Mouse (Mus musculus): ENCODE data around the gene Prkn. TPM values are rescaled to one million over a fixed set of nuclear protein-coding genes. Genes with fewer than 3 reads are reported as not detected.

Gene Prkn
- polyA plus RNA-seq, 1 experiment = 16.7 TPM

GRCm38 (mm10) chr17:11779547-11779946, 939.4 kb downstream of the Prkn start:
- no peak overlapping the region for H3K4me3 ChIP-seq (replicated peaks; ENCODE audit: insufficient read depth, low read depth, low read length)
- no peaks in the 10 kb centered on the region for H3K27me3 ChIP-seq (ENCODE audit: control insufficient read depth, insufficient read depth, low read length)
- 80% methylated on average over 12 of the region's 12 CpGs for WGBS
- TF ChIP-seq POLR2A (IDR thresholded peaks at IDR 0.05; ENCODE audit: borderline replicate concordance, insufficient read depth, low read length) (no peak), CTCF (IDR thresholded peaks at IDR 0.05; ENCODE audit: borderline replicate concordance, insufficient read depth, low read depth, low read length) (no peak)
- H3K27ac ChIP-seq (ENCODE audit: insufficient read depth, low read length) = no peak overlapping the region
- peaks cover 3% of the 10 kb centered on the region; the same call in 1 of the 2 replicates for H3K4me1 ChIP-seq (ENCODE audit: control insufficient read depth, insufficient read depth, low read length)
- DNase-seq = no peak

GRCm38 (mm10) chr17:11780005-11780404, 939.8 kb downstream of the Prkn start:
- Histone ChIP-seq H3K27me3 (ENCODE audit: control insufficient read depth, insufficient read depth, low read length) (no peaks in the 10 kb centered on the region), H3K27ac (ENCODE audit: insufficient read depth, low read length) (no peak overlapping the region), H3K4me1 (ENCODE audit: control insufficient read depth, insufficient read depth, low read length) (peaks cover 3% of the 10 kb centered on the region; the same call in 1 of the 2 replicates), H3K4me3 (replicated peaks; ENCODE audit: insufficient read depth, low read depth, low read length) (no peak overlapping the region)
- 20% methylated on average over 2 of the region's 2 CpGs for WGBS
- DNase-seq = peak in 1 of 2 experiments; percentile 33
- TF ChIP-seq CTCF (IDR thresholded peaks at IDR 0.05; ENCODE audit: borderline replicate concordance, insufficient read depth, low read depth, low read length) (peak; percentile 37; the same call in 1 of the 2 replicates), POLR2A (IDR thresholded peaks at IDR 0.05; ENCODE audit: borderline replicate concordance, insufficient read depth, low read length) (no peak)

- WGBS = 69% methylated on average over 12 of the region's 12 CpGs
- no peak for TF ChIP-seq CTCF (IDR thresholded peaks at IDR 0.05; ENCODE audit: borderline replicate concordance, insufficient read depth, low read depth, low read length)
- Histone ChIP-seq H3K4me3 (replicated peaks; ENCODE audit: insufficient read depth, low read depth, low read length) (no peak overlapping the region), H3K27ac (ENCODE audit: insufficient read depth, low read length) (no peak overlapping the region), H3K4me1 (ENCODE audit: control insufficient read depth, insufficient read depth, low read length) (peaks cover 3% of the 10 kb centered on the region; the same call in 1 of the 2 replicates), H3K27me3 (ENCODE audit: control insufficient read depth, insufficient read depth, low read length) (no peaks in the 10 kb centered on the region)
- DNase-seq = no peak
Measured at GRCm38 (mm10) chr17:11780805-11781481, 940.8 kb downstream of the Prkn start.

GRCm38 (mm10) chr17:11788270-11788936, 948.2 kb downstream of the Prkn start:
- TF ChIP-seq CTCF (IDR thresholded peaks at IDR 0.05; ENCODE audit: borderline replicate concordance, insufficient read depth, low read depth, low read length) = no peak
- no peak for TF ChIP-seq POLR2A (IDR thresholded peaks at IDR 0.05; ENCODE audit: borderline replicate concordance, insufficient read depth, low read length)
- no peak for DNase-seq
- no peak overlapping the region for H3K27ac ChIP-seq (ENCODE audit: insufficient read depth, low read length)
- H3K4me1 ChIP-seq (ENCODE audit: control insufficient read depth, insufficient read depth, low read length) = no peaks in the 10 kb centered on the region
- H3K4me3 ChIP-seq (replicated peaks; ENCODE audit: insufficient read depth, low read depth, low read length) = no peak overlapping the region
- H3K27me3 ChIP-seq (ENCODE audit: control insufficient read depth, insufficient read depth, low read length) = no peaks in the 10 kb centered on the region
- WGBS = 88% methylated on average over 9 of the region's 9 CpGs

GRCm38 (mm10) chr17:11795979-11796378, 955.8 kb downstream of the Prkn start:
- TF ChIP-seq POLR2A (IDR thresholded peaks at IDR 0.05; ENCODE audit: borderline replicate concordance, insufficient read depth, low read length) (no peak), CTCF (IDR thresholded peaks at IDR 0.05; ENCODE audit: borderline replicate concordance, insufficient read depth, low read depth, low read length) (no peak)
- no peak overlapping the region for H3K27ac ChIP-seq (ENCODE audit: insufficient read depth, low read length)
- H3K27me3 ChIP-seq (ENCODE audit: control insufficient read depth, insufficient read depth, low read length) = no peaks in the 10 kb centered on the region
- no peak overlapping the region for H3K4me3 ChIP-seq (replicated peaks; ENCODE audit: insufficient read depth, low read depth, low read length)
- H3K4me1 ChIP-seq (ENCODE audit: control insufficient read depth, insufficient read depth, low read length) = no peaks in the 10 kb centered on the region
- DNase-seq = no peak
- 88% methylated on average over 3 of the region's 3 CpGs for WGBS

- Histone ChIP-seq H3K27ac (ENCODE audit: insufficient read depth, low read length) (no peak overlapping the region), H3K27me3 (ENCODE audit: control insufficient read depth, insufficient read depth, low read length) (no peaks in the 10 kb centered on the region), H3K4me1 (ENCODE audit: control insufficient read depth, insufficient read depth, low read length) (no peaks in the 10 kb centered on the region), H3K4me3 (replicated peaks; ENCODE audit: insufficient read depth, low read depth, low read length) (no peak overlapping the region)
- WGBS = 95% methylated on average over 4 of the region's 4 CpGs
- TF ChIP-seq POLR2A (IDR thresholded peaks at IDR 0.05; ENCODE audit: borderline replicate concordance, insufficient read depth, low read length) = no peak
- TF ChIP-seq CTCF (IDR thresholded peaks at IDR 0.05; ENCODE audit: borderline replicate concordance, insufficient read depth, low read depth, low read length) = no peak
- DNase-seq = no peak
Measured at GRCm38 (mm10) chr17:11801226-11801625, 961.0 kb downstream of the Prkn start.

- WGBS = 83% methylated on average over 3 of the region's 3 CpGs
- H3K27me3 ChIP-seq (ENCODE audit: control insufficient read depth, insufficient read depth, low read length) = no peaks in the 10 kb centered on the region
- DNase-seq = no peak
- H3K27ac ChIP-seq (ENCODE audit: insufficient read depth, low read length) = no peak overlapping the region
- H3K4me3 ChIP-seq (replicated peaks; ENCODE audit: insufficient read depth, low read depth, low read length) = no peak overlapping the region
- H3K4me1 ChIP-seq (ENCODE audit: control insufficient read depth, insufficient read depth, low read length) = no peaks in the 10 kb centered on the region
- TF ChIP-seq CTCF (IDR thresholded peaks at IDR 0.05; ENCODE audit: borderline replicate concordance, insufficient read depth, low read depth, low read length) (no peak), POLR2A (IDR thresholded peaks at IDR 0.05; ENCODE audit: borderline replicate concordance, insufficient read depth, low read length) (no peak)
Measured at GRCm38 (mm10) chr17:11807280-11807679, 967.1 kb downstream of the Prkn start.

GRCm38 (mm10) chr17:11817886-11818285, 977.7 kb downstream of the Prkn start:
- WGBS = 80% methylated on average over 2 of the region's 2 CpGs
- no peak for DNase-seq
- no peak overlapping the region for H3K27ac ChIP-seq (ENCODE audit: insufficient read depth, low read length)
- no peak overlapping the region for H3K4me3 ChIP-seq (replicated peaks; ENCODE audit: insufficient read depth, low read depth, low read length)
- no peaks in the 10 kb centered on the region for H3K27me3 ChIP-seq (ENCODE audit: control insufficient read depth, insufficient read depth, low read length)
- H3K4me1 ChIP-seq (ENCODE audit: control insufficient read depth, insufficient read depth, low read length) = no peaks in the 10 kb centered on the region
- TF ChIP-seq POLR2A (IDR thresholded peaks at IDR 0.05; ENCODE audit: borderline replicate concordance, insufficient read depth, low read length) (no peak), CTCF (IDR thresholded peaks at IDR 0.05; ENCODE audit: borderline replicate concordance, insufficient read depth, low read depth, low read length) (no peak)

All from cerebellum, adult 2 months (tissue).